Mouse (Mus musculus) spleen, adult 18-20 months (tissue): ENCODE results near the gene Hspbp1.

ENCODE experiments used
- DNase-seq, 2 experiments: peaks; one replicate each; pipeline ENCODE4 v3.0.0; 2022; ENCODE audit warnings: mixed read lengths in 2 of 2

Gene Hspbp1

GRCm38 (mm10) chr7:4629586-4629985, 55.3 kb downstream of the Hspbp1 start:
- no peak for DNase-seq

GRCm38 (mm10) chr7:4625928-4626327, 58.9 kb downstream of the Hspbp1 start:
- no peak for DNase-seq

- no peak for DNase-seq
Measured at GRCm38 (mm10) chr7:4624343-4624742, 60.5 kb downstream of the Hspbp1 start.

GRCm38 (mm10) chr7:4623544-4624189, 61.2 kb downstream of the Hspbp1 start:
- peak; percentile 50 to 74 for DNase-seq

- peak in 1 of 2 experiments; percentile 23 for DNase-seq
Measured at GRCm38 (mm10) chr7:4619979-4620378, 64.9 kb downstream of the Hspbp1 start.

- DNase-seq, result no peak
Measured at GRCm38 (mm10) chr7:4613740-4614403, 71.0 kb downstream of the Hspbp1 start.

GRCm38 (mm10) chr7:4612956-4613355, 71.9 kb downstream of the Hspbp1 start:
- no peak for DNase-seq

GRCm38 (mm10) chr7:4612386-4612785, 72.5 kb downstream of the Hspbp1 start:
- no peak for DNase-seq

GRCm38 (mm10) chr7:4611921-4612341, 72.9 kb downstream of the Hspbp1 start:
- DNase-seq, result no peak

- no peak for DNase-seq
Measured at GRCm38 (mm10) chr7:4611511-4611910, 73.4 kb downstream of the Hspbp1 start.
